Comparison of ENCODE assay signal across 26 mouse cellular contexts in the genomic region with DNA sequence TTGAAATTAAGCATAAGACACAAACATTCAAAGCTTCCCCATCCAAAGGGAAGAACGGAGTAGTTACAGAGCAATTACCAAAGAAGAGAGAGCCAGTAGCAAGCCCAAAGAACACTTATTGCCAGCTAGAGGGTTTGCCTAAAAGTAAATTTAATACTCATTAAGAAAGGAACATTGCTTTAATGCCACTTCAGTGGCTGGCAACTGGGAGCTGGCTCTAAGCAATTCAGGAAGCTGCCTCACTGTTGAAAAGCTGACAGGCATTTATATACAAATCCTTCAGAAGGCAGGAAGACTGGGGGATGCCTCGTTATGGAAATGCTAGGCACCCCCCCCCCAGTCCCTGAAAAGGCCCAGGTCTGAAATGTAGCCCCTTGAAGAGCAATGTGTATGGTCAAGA.
DNase-seq lines count a peak whose midpoint lies in the region; ATAC-seq and TF ChIP-seq lines count a peak whose summit lies in the region.
"Had no signal": no experiment of that assay in that cellular context is flagged by ENCODE, and none has a peak within 500 bp of the region (broad histone marks: within the 10 kb centered on the region; RNA-seq: fewer than 3 reads in every experiment).

No protein-coding gene starts in this region.

- no peaks in the 10 kb centered on the region for H3K27me3 ChIP-seq in hindbrain, embryonic 13.5 days
- no peaks in the 10 kb centered on the region for H3K27me3 ChIP-seq in hindbrain, embryonic 11.5 days (ENCODE audit: control insufficient read depth, insufficient read depth, low read length)
- no peaks in the 10 kb centered on the region for H3K27me3 ChIP-seq in forebrain, postnatal 0 days (ENCODE audit: insufficient read depth, low read length)
- H3K27me3 ChIP-seq in midbrain, embryonic 14.5 days (ENCODE audit: control insufficient read depth, insufficient read depth, low read length): no peaks in the 10 kb centered on the region
- no peaks in the 10 kb centered on the region for H3K27me3 ChIP-seq in neural tube, embryonic 15.5 days (replicated peaks)
- H3K27me3 ChIP-seq: embryonic facial prominence, embryonic 13.5 days; intestine, embryonic 15.5 days; limb, embryonic 13.5 days; liver, embryonic 12.5 days had no signal

- no peak for ATAC-seq in hindbrain, embryonic 13.5 days (ENCODE audit: low FRiP score)
- no peak for ATAC-seq in hindbrain, embryonic 11.5 days (ENCODE audit: low FRiP score)
- peak; percentile 29; the same call in 1 of the 2 replicates for ATAC-seq in forebrain, postnatal 0 days
- ATAC-seq in midbrain, embryonic 14.5 days (ENCODE audit: low FRiP score, low TSS enrichment): no peak
- ATAC-seq in neural tube, embryonic 15.5 days (ENCODE audit: low FRiP score): peak; percentile 32; the same call in 1 of the 2 replicates
- ATAC-seq: intestine, embryonic 15.5 days; liver, embryonic 12.5 days had no signal

- H3K4me3 ChIP-seq in hindbrain, embryonic 13.5 days: no peak overlapping the region
- H3K4me3 ChIP-seq in hindbrain, embryonic 11.5 days (ENCODE audit: low read depth, low read length): no peak overlapping the region
- H3K4me3 ChIP-seq in forebrain, postnatal 0 days (ENCODE audit: low read depth, low read length): no peak overlapping the region
- no peak overlapping the region for H3K4me3 ChIP-seq in midbrain, embryonic 14.5 days (replicated peaks; ENCODE audit: low read depth, low read length)
- H3K4me3 ChIP-seq in neural tube, embryonic 15.5 days (replicated peaks): no peak overlapping the region
- H3K4me3 ChIP-seq: embryonic facial prominence, embryonic 13.5 days; erythroblast, embryonic 14.5 days; gastrocnemius, adult 2 months; heart, embryonic 10.5 days; intestine, embryonic 15.5 days; layer of hippocampus, adult 2 months; limb, embryonic 13.5 days; liver, embryonic 12.5 days had no signal

- H3K9me3 ChIP-seq in hindbrain, embryonic 13.5 days: no peaks in the 10 kb centered on the region
- no peaks in the 10 kb centered on the region for H3K9me3 ChIP-seq in hindbrain, embryonic 11.5 days (ENCODE audit: control insufficient read depth, low read length)
- H3K9me3 ChIP-seq in forebrain, postnatal 0 days (ENCODE audit: low read length): no peaks in the 10 kb centered on the region
- no peaks in the 10 kb centered on the region for H3K9me3 ChIP-seq in midbrain, embryonic 14.5 days (ENCODE audit: control insufficient read depth, low read length)
- H3K9me3 ChIP-seq in neural tube, embryonic 15.5 days (replicated peaks): no peaks in the 10 kb centered on the region
- H3K9me3 ChIP-seq: embryonic facial prominence, embryonic 13.5 days; heart, embryonic 10.5 days; intestine, embryonic 15.5 days; limb, embryonic 13.5 days; liver, embryonic 12.5 days had no signal

- 37% methylated on average over 2 of the region's 2 CpGs for WGBS in hindbrain, embryonic 13.5 days
- 55% methylated on average over 2 of the region's 2 CpGs for WGBS in hindbrain, embryonic 11.5 days
- 11% methylated on average over 2 of the region's 2 CpGs for WGBS in forebrain, postnatal 0 days
- 40% methylated on average over 2 of the region's 2 CpGs for WGBS in midbrain, embryonic 14.5 days
- 32% methylated on average over 2 of the region's 2 CpGs for WGBS in neural tube, embryonic 15.5 days

- peaks cover 38% of the 10 kb centered on the region for H3K4me1 ChIP-seq in hindbrain, embryonic 13.5 days (replicated peaks)
- H3K4me1 ChIP-seq in hindbrain, embryonic 11.5 days (replicated peaks; ENCODE audit: control insufficient read depth, insufficient read depth, low read length): no peaks in the 10 kb centered on the region
- 0 out of 2 replicates have a peak, but pooled peaks cover 7% of the 10 kb centered on the region for H3K4me1 ChIP-seq in forebrain, postnatal 0 days (ENCODE audit: insufficient read depth)
- H3K4me1 ChIP-seq in midbrain, embryonic 14.5 days (ENCODE audit: control insufficient read depth, insufficient read depth, low read length): peaks cover 31% of the 10 kb centered on the region
- peaks cover 30% of the 10 kb centered on the region for H3K4me1 ChIP-seq in neural tube, embryonic 15.5 days
- H3K4me1 ChIP-seq: heart, embryonic 10.5 days; intestine, embryonic 15.5 days; liver, embryonic 12.5 days had no signal

- DNase-seq in hindbrain, embryonic 11.5 days (ENCODE audit: low spot score): no peak
- DNase-seq in forebrain, postnatal 0 days: no peak
- DNase-seq in midbrain, embryonic 14.5 days: peak; percentile 47
- no peak for DNase-seq in lung, postnatal 25 days (ENCODE audit: low spot score)
- DNase-seq in embryo, embryonic 11 days: no peak
- no peak for DNase-seq in ovary, adult 18-20 months (ENCODE audit: low spot score)
- DNase-seq: adrenal gland, postnatal 36 days; cerebellum, adult 11 months; cerebellum, postnatal 10 days; gastrocnemius, adult 2 months; heart, postnatal 4 days; kidney, adult 9 months; kidney, postnatal 25 days; lung, adult 18-20 months; lung, postnatal 10 days; right cerebral cortex, postnatal 4 days; thymus, postnatal 36 days had no signal

- no peaks in the 10 kb centered on the region for H3K36me3 ChIP-seq in hindbrain, embryonic 13.5 days
- no peaks in the 10 kb centered on the region for H3K36me3 ChIP-seq in hindbrain, embryonic 11.5 days (ENCODE audit: control insufficient read depth, insufficient read depth, low read length)
- H3K36me3 ChIP-seq in forebrain, postnatal 0 days (ENCODE audit: insufficient read depth): no peaks in the 10 kb centered on the region
- no peaks in the 10 kb centered on the region for H3K36me3 ChIP-seq in midbrain, embryonic 14.5 days (ENCODE audit: control insufficient read depth, insufficient read depth, low read length)
- no peaks in the 10 kb centered on the region for H3K36me3 ChIP-seq in neural tube, embryonic 15.5 days
- H3K36me3 ChIP-seq: embryonic facial prominence, embryonic 13.5 days; heart, embryonic 10.5 days; intestine, embryonic 15.5 days; limb, embryonic 13.5 days; liver, embryonic 12.5 days had no signal

- TF ChIP-seq CTCF in forebrain, postnatal 0 days (IDR thresholded peaks at IDR 0.05; ENCODE audit: low read depth): no peak

- no peak overlapping the region for H3K9ac ChIP-seq in hindbrain, embryonic 13.5 days
- H3K9ac ChIP-seq in hindbrain, embryonic 11.5 days (ENCODE audit: low read depth, low read length): no peak overlapping the region
- no peak overlapping the region for H3K9ac ChIP-seq in forebrain, postnatal 0 days
- no peak overlapping the region for H3K9ac ChIP-seq in midbrain, embryonic 14.5 days (replicated peaks; ENCODE audit: low read length)
- no peak overlapping the region for H3K9ac ChIP-seq in neural tube, embryonic 15.5 days (replicated peaks)
- H3K9ac ChIP-seq: embryonic facial prominence, embryonic 13.5 days; intestine, embryonic 15.5 days; limb, embryonic 13.5 days; liver, embryonic 12.5 days had no signal

- no peak overlapping the region for H3K4me2 ChIP-seq in hindbrain, embryonic 13.5 days
- no peak overlapping the region for H3K4me2 ChIP-seq in hindbrain, embryonic 11.5 days (replicated peaks; ENCODE audit: low read depth, low read length)
- no peak overlapping the region for H3K4me2 ChIP-seq in forebrain, postnatal 0 days (ENCODE audit: low read depth)
- no peak overlapping the region for H3K4me2 ChIP-seq in midbrain, embryonic 14.5 days (ENCODE audit: low read length)
- no peak overlapping the region for H3K4me2 ChIP-seq in neural tube, embryonic 15.5 days
- H3K4me2 ChIP-seq: embryonic facial prominence, embryonic 13.5 days; intestine, embryonic 15.5 days; limb, embryonic 13.5 days; liver, embryonic 12.5 days had no signal

- peak overlapping the region; percentile 77 for H3K27ac ChIP-seq in hindbrain, embryonic 13.5 days
- no peak overlapping the region for H3K27ac ChIP-seq in hindbrain, embryonic 11.5 days (ENCODE audit: low read depth, low read length)
- no peak overlapping the region for H3K27ac ChIP-seq in forebrain, postnatal 0 days (ENCODE audit: low read depth, low read length)
- peak overlapping the region; percentile 83 for H3K27ac ChIP-seq in midbrain, embryonic 14.5 days (replicated peaks; ENCODE audit: low read depth, low read length)
- peak overlapping the region; percentile 58; the same call in 1 of the 2 replicates for H3K27ac ChIP-seq in neural tube, embryonic 15.5 days (replicated peaks)
- H3K27ac ChIP-seq: embryonic facial prominence, embryonic 13.5 days; gastrocnemius, adult 2 months; heart, embryonic 10.5 days; intestine, embryonic 15.5 days; layer of hippocampus, adult 2 months; limb, embryonic 13.5 days; liver, embryonic 12.5 days had no signal

Comparison
In these comparisons a context has a peak if more than half of its experiments do, and no peak if none do; other contexts are left out.
1. H3K27ac ChIP-seq: peak in hindbrain, embryonic 13.5 days (single experiment), midbrain, embryonic 14.5 days (single experiment) and neural tube, embryonic 15.5 days (single experiment); none in hindbrain, embryonic 11.5 days (single experiment) and forebrain, postnatal 0 days (single experiment).
2. ATAC-seq: peak in forebrain, postnatal 0 days (single experiment) and neural tube, embryonic 15.5 days (single experiment); none in hindbrain, embryonic 13.5 days (single experiment), hindbrain, embryonic 11.5 days (single experiment) and midbrain, embryonic 14.5 days (single experiment).